ENCODE assay signal across 25 mouse cellular contexts in genomic region chr17:36929236-36929932, GRCm38 (mm10). TPM values are rescaled to one million over a fixed set of nuclear protein-coding genes. Genes with fewer than 3 reads are reported as not detected.
DNase-seq lines count a peak whose midpoint lies in the region; ATAC-seq lines count a peak whose summit lies in the region.
"Had no signal": no experiment of that assay in that cellular context is flagged by ENCODE, and none has a peak within 500 bp of the region (broad histone marks: within the 10 kb centered on the region; RNA-seq: fewer than 3 reads in every experiment).

No protein-coding gene starts in this region.

- no peaks in the 10 kb centered on the region for H3K9me3 ChIP-seq in heart, embryonic 10.5 days
- no peaks in the 10 kb centered on the region for H3K9me3 ChIP-seq in heart, embryonic 12.5 days (replicated peaks)
- H3K9me3 ChIP-seq: embryonic facial prominence, embryonic 13.5 days; forebrain, embryonic 13.5 days; G1E; heart, embryonic 15.5 days; hindbrain, embryonic 15.5 days had no signal

- DNase-seq in cerebellum, postnatal 10 days: peak; percentile 40 to 41
- DNase-seq in cerebellum, postnatal 4 days (ENCODE audit: low spot score in 2 of 2): no peak
- peak; percentile 70 for DNase-seq in heart, embryonic 10.5 days (ENCODE audit: low spot score)
- DNase-seq in right cerebral cortex, postnatal 25 days: peak; percentile 36
- no peak for DNase-seq in right cerebral cortex, postnatal 14 days
- DNase-seq in lung, adult 18-20 months: no peak
- DNase-seq: adrenal gland, adult 8-10 months; adrenal gland, postnatal 36 days; B cell, adult 2 months; cerebellum, adult 11 months; cerebellum, adult 8-10 months; cerebellum, postnatal 25 days; forebrain, postnatal 0 days; gastrocnemius, postnatal 36 days; heart, postnatal 36 days had no signal

- H3K27ac ChIP-seq in heart, embryonic 10.5 days: no peak overlapping the region
- no peak overlapping the region for H3K27ac ChIP-seq in heart, embryonic 12.5 days (ENCODE audit: poor library complexity, severe bottlenecking)
- H3K27ac ChIP-seq: embryonic facial prominence, embryonic 13.5 days; forebrain, embryonic 13.5 days; heart, embryonic 15.5 days; hindbrain, embryonic 15.5 days had no signal

- H3K4me3 ChIP-seq in heart, embryonic 10.5 days: no peak overlapping the region
- no peak overlapping the region for H3K4me3 ChIP-seq in heart, embryonic 12.5 days
- H3K4me3 ChIP-seq: embryonic facial prominence, embryonic 13.5 days; forebrain, embryonic 13.5 days; heart, embryonic 15.5 days; hindbrain, embryonic 15.5 days had no signal

- no peak overlapping the region for H3K4me2 ChIP-seq in heart, embryonic 12.5 days
- H3K4me2 ChIP-seq: embryonic facial prominence, embryonic 13.5 days; forebrain, embryonic 13.5 days; heart, embryonic 15.5 days; hindbrain, embryonic 15.5 days had no signal

- H3K4me1 ChIP-seq in heart, embryonic 10.5 days: no peaks in the 10 kb centered on the region
- peaks cover 7% of the 10 kb centered on the region; the same call in 1 of the 2 replicates for H3K4me1 ChIP-seq in heart, embryonic 12.5 days (replicated peaks)
- H3K4me1 ChIP-seq: embryonic facial prominence, embryonic 13.5 days; forebrain, embryonic 13.5 days; hindbrain, embryonic 15.5 days had no signal

- WGBS in heart, embryonic 10.5 days: 70% methylated on average over 12 of the region's 12 CpGs
- WGBS in heart, embryonic 12.5 days: 68% methylated on average over 12 of the region's 12 CpGs

- no peak overlapping the region for H3K9ac ChIP-seq in heart, embryonic 12.5 days
- H3K9ac ChIP-seq: embryonic facial prominence, embryonic 13.5 days; forebrain, embryonic 13.5 days; forebrain, postnatal 0 days; heart, embryonic 15.5 days; hindbrain, embryonic 15.5 days had no signal

- no peak for ATAC-seq in heart, embryonic 12.5 days (ENCODE audit: insufficient number of reproducible peaks, low FRiP score)
- ATAC-seq: CD4-positive, CD25-positive, alpha-beta regulatory T cell, adult 4 months; forebrain, embryonic 13.5 days; forebrain, postnatal 0 days; intestine, embryonic 16.5 days had no signal

- H3K36me3 ChIP-seq in heart, embryonic 10.5 days: no peaks in the 10 kb centered on the region
- H3K36me3 ChIP-seq in heart, embryonic 12.5 days: no peaks in the 10 kb centered on the region
- H3K36me3 ChIP-seq: embryonic facial prominence, embryonic 13.5 days; G1E; heart, embryonic 15.5 days; hindbrain, embryonic 15.5 days had no signal

- peaks cover 8% of the 10 kb centered on the region; the same call in 1 of the 2 replicates for H3K27me3 ChIP-seq in heart, embryonic 10.5 days (ENCODE audit: insufficient read depth, poor library complexity, severe bottlenecking)
- 0 out of 2 replicates have a peak, but pooled peaks cover 5% of the 10 kb centered on the region for H3K27me3 ChIP-seq in heart, embryonic 12.5 days (replicated peaks)
- H3K27me3 ChIP-seq: heart, embryonic 15.5 days; hindbrain, embryonic 15.5 days had no signal

RNA-seq across cellular contexts. Expression of gene Rnf39, which starts 13.3 kb away (rescaled TPM):
- not detected in 2 replicates for polyA plus RNA-seq in heart, embryonic 10.5 days (2016; fragmentation: Nextera tagmentation; extraction: Ambion mirVana)
- polyA plus RNA-seq in heart, embryonic 12.5 days (2016; fragmentation: Nextera tagmentation; extraction: Ambion mirVana): not detected in 2 replicates
- polyA plus RNA-seq: CD4-positive, CD25-positive, alpha-beta regulatory T cell, adult 4 months; G1E had no signal

RNA-seq across cellular contexts. Expression of gene Ppp1r11, which starts 22.2 kb away (rescaled TPM):
- 98.8 and 121 TPM in 2 replicates for polyA plus RNA-seq in heart, embryonic 10.5 days (2016; fragmentation: Nextera tagmentation; extraction: Ambion mirVana)
- 83.2 and 83.8 TPM in 2 replicates for polyA plus RNA-seq in heart, embryonic 12.5 days (2016; fragmentation: Nextera tagmentation; extraction: Ambion mirVana)

RNA-seq across cellular contexts. Expression of gene Znrd1, which starts 29.0 kb away (rescaled TPM):
- 45.2 and 55.4 TPM in 2 replicates for polyA plus RNA-seq in heart, embryonic 10.5 days (2016; fragmentation: Nextera tagmentation; extraction: Ambion mirVana)
- 37.5 and 40.3 TPM in 2 replicates for polyA plus RNA-seq in heart, embryonic 12.5 days (2016; fragmentation: Nextera tagmentation; extraction: Ambion mirVana)

RNA-seq across cellular contexts. Expression of gene Znrd1as, which starts 29.0 kb away (rescaled TPM):
- polyA plus RNA-seq in heart, embryonic 10.5 days (2016; fragmentation: Nextera tagmentation; extraction: Ambion mirVana): 7.7 and 10.3 TPM in 2 replicates
- polyA plus RNA-seq in heart, embryonic 12.5 days (2016; fragmentation: Nextera tagmentation; extraction: Ambion mirVana): 6.4 and 6.7 TPM in 2 replicates

RNA-seq across cellular contexts. Expression of gene Trim31, which starts 31.5 kb away (rescaled TPM):
- polyA plus RNA-seq in heart, embryonic 10.5 days (2016; fragmentation: Nextera tagmentation; extraction: Ambion mirVana): not detected in 2 replicates
- polyA plus RNA-seq in heart, embryonic 12.5 days (2016; fragmentation: Nextera tagmentation; extraction: Ambion mirVana): not detected in 2 replicates
- polyA plus RNA-seq: brain, embryonic 14.5 days; CD4-positive, CD25-positive, alpha-beta regulatory T cell, adult 4 months; embryonic facial prominence, embryonic 13.5 days; forebrain, embryonic 13.5 days; G1E; heart, embryonic 15.5 days; hindbrain, embryonic 11.5 days; hindbrain, embryonic 15.5 days had no signal

Comparison
In these comparisons a context has a peak if more than half of its experiments do, and no peak if none do; other contexts are left out.
1. DNase-seq: peak in cerebellum, postnatal 10 days (2 of 2), heart, embryonic 10.5 days (single experiment) and right cerebral cortex, postnatal 25 days (single experiment); none in cerebellum, postnatal 4 days (0 of 2), right cerebral cortex, postnatal 14 days (single experiment) and lung, adult 18-20 months (0 of 2).